8 mouse cellular contexts compared by ENCODE assay signal in genomic region chr11:85989536-85989935, GRCm38 (mm10).
DNase-seq lines count a peak whose midpoint lies in the region; ATAC-seq and TF ChIP-seq lines count a peak whose summit lies in the region.

No protein-coding gene starts in this region.

- no peak for ATAC-seq in heart, embryonic 14.5 days (ENCODE audit: insufficient number of reproducible peaks, insufficient read depth, low FRiP score, low read depth)
- no peak for ATAC-seq in hindbrain, embryonic 14.5 days (ENCODE audit: low FRiP score)
- no peak for ATAC-seq in midbrain, embryonic 13.5 days

- WGBS in heart, embryonic 14.5 days: 18% methylated on average over 10 of the region's 10 CpGs
- WGBS in hindbrain, embryonic 14.5 days: 13% methylated on average over 10 of the region's 10 CpGs
- WGBS in midbrain, embryonic 13.5 days: 15% methylated on average over 10 of the region's 10 CpGs

- H3K36me3 ChIP-seq in heart, embryonic 14.5 days (ENCODE audit: control insufficient read depth, insufficient read depth, low read length): no peaks in the 10 kb centered on the region
- no peaks in the 10 kb centered on the region for H3K36me3 ChIP-seq in hindbrain, embryonic 14.5 days (replicated peaks; ENCODE audit: control insufficient read depth, insufficient read depth)
- no peaks in the 10 kb centered on the region for H3K36me3 ChIP-seq in midbrain, embryonic 13.5 days

- peak overlapping the region; percentile 29 to 34 for H3K4me3 ChIP-seq in heart, embryonic 14.5 days (ENCODE audit: control insufficient read depth in 1 of 2, insufficient read depth in 1 of 2, low read depth in 1 of 2, low read length in 2 of 2)
- peak overlapping the region; percentile 8; the same call in 1 of the 2 replicates for H3K4me3 ChIP-seq in hindbrain, embryonic 14.5 days (replicated peaks; ENCODE audit: low read length)
- H3K4me3 ChIP-seq in midbrain, embryonic 13.5 days (replicated peaks): peak overlapping the region; percentile 22

- DNase-seq in heart, postnatal 14 days: no peak
- peak; percentile 8 for DNase-seq in brain, embryonic 14.5 days (ENCODE audit: low read depth)
- DNase-seq in hindbrain, embryonic 14.5 days (ENCODE audit: low spot score): no peak
- no peak for DNase-seq in adrenal gland, adult (ENCODE audit: inconsistent age in 2 of 2, low spot score in 1 of 2)
- DNase-seq in left cerebral cortex, adult 18-20 months (ENCODE audit: low spot score in 2 of 2): no peak
- no peak for DNase-seq in frontal cortex, postnatal 36 days (ENCODE audit: low spot score in 2 of 2)

- peak overlapping the region; percentile 13 for H3K9ac ChIP-seq in heart, embryonic 14.5 days (ENCODE audit: low read length)
- H3K9ac ChIP-seq in hindbrain, embryonic 14.5 days: 0 out of 2 replicates have a peak overlapping the region, but pooled peaks have one; percentile 28
- no peak overlapping the region for H3K9ac ChIP-seq in midbrain, embryonic 13.5 days (replicated peaks)

- no peaks in the 10 kb centered on the region for H3K9me3 ChIP-seq in heart, embryonic 14.5 days (ENCODE audit: control insufficient read depth, low read length)
- no peaks in the 10 kb centered on the region for H3K9me3 ChIP-seq in hindbrain, embryonic 14.5 days (ENCODE audit: control insufficient read depth, low read length)
- no peaks in the 10 kb centered on the region for H3K9me3 ChIP-seq in midbrain, embryonic 13.5 days

- intact Hi-C loops in heart, postnatal 14 days (cut with DNase I): loop anchor here (5.0 kb wide), 1 partner anchor 78 kb away; no protein-coding TSS in a partner anchor

- peaks cover 3 to 5% of the 10 kb centered on the region in 2 experiments; a peak in 1 of 4 replicates for H3K4me1 ChIP-seq in heart, embryonic 14.5 days (ENCODE audit: control insufficient read depth in 2 of 2, insufficient read depth in 2 of 2, low read length in 2 of 2)
- H3K4me1 ChIP-seq in hindbrain, embryonic 14.5 days (replicated peaks; ENCODE audit: control insufficient read depth, insufficient read depth, low read length): peaks cover 4% of the 10 kb centered on the region; the same call in 1 of the 2 replicates
- H3K4me1 ChIP-seq in midbrain, embryonic 13.5 days (replicated peaks): peaks cover 11% of the 10 kb centered on the region

- TF ChIP-seq CTCF in brain, embryonic 14.5 days (IDR thresholded peaks at IDR 0.05; ENCODE audit: borderline replicate concordance, extremely low read depth, insufficient read depth, insufficient read length): no peak

- peaks cover 23% of the 10 kb centered on the region; the same call in 1 of the 2 replicates for H3K27me3 ChIP-seq in heart, embryonic 14.5 days (ENCODE audit: control insufficient read depth, insufficient read depth, low read length)
- H3K27me3 ChIP-seq in hindbrain, embryonic 14.5 days (ENCODE audit: control insufficient read depth, insufficient read depth, low read length): peaks cover 14% of the 10 kb centered on the region; the same call in 1 of the 2 replicates
- peaks cover 22% of the 10 kb centered on the region; the same call in 1 of the 2 replicates for H3K27me3 ChIP-seq in midbrain, embryonic 13.5 days

- H3K27ac ChIP-seq in heart, embryonic 14.5 days (replicated peaks in 1 of 2; ENCODE audit: control insufficient read depth in 1 of 2, insufficient read depth in 1 of 2, low read depth in 2 of 2, low read length in 2 of 2): no peak overlapping the region
- no peak overlapping the region for H3K27ac ChIP-seq in hindbrain, embryonic 14.5 days
- no peak overlapping the region for H3K27ac ChIP-seq in midbrain, embryonic 13.5 days

- no peak for TF ChIP-seq POLR2A in brain, embryonic 14.5 days (IDR thresholded peaks at IDR 0.05; ENCODE audit: borderline replicate concordance, extremely low read depth, insufficient read depth, insufficient read length, poor library complexity, severe bottlenecking)

- peak overlapping the region; percentile 67 for H3K4me2 ChIP-seq in heart, embryonic 14.5 days (ENCODE audit: low read length)
- H3K4me2 ChIP-seq in hindbrain, embryonic 14.5 days (replicated peaks): peak overlapping the region; percentile 48
- H3K4me2 ChIP-seq in midbrain, embryonic 13.5 days (replicated peaks): peak overlapping the region; percentile 47
